Mouse (Mus musculus): ENCODE results near the gene Fxr1. TPM values are rescaled to one million over a fixed set of nuclear protein-coding genes. Genes with fewer than 3 reads are reported as not detected.

Fxr1 gene
- polyA plus RNA-seq, 1 experiment from 2014 or later = 44.7 TPM

Other genes with a start within 250 kb of the Fxr1 start
- gene Ttc14, start 220.1 kb upstream of the Fxr1 start, polyA plus RNA-seq (2015; fragmentation: Nextera tagmentation; extraction: Ambion mirVana) = 69.2 and 70.6 TPM in 2 replicates
- 12.9 and 13.0 TPM in 2 replicates for gene Ccdc39, start 175.6 kb upstream of the Fxr1 start, polyA plus RNA-seq (2015; fragmentation: Nextera tagmentation; extraction: Ambion mirVana)
- 120 and 126 TPM in 2 replicates for gene Dnajc19, start 61.4 kb downstream of the Fxr1 start, polyA plus RNA-seq (2015; fragmentation: Nextera tagmentation; extraction: Ambion mirVana)